Mouse (Mus musculus): Measurements from ENCODE around the gene Psma3. TPM values are rescaled to one million over a fixed set of nuclear protein-coding genes. Genes with fewer than 3 reads are reported as not detected.
A peak's percentile ranks its signal among the peaks of the same experiment; 100 is the strongest.
"Not testable (repeated sequence)": the region's sequence is repeated elsewhere in the genome, so short reads cannot be mapped to it uniquely, and the experiment has no call there.

The Psma3 gene
- total RNA-seq, 4 experiments from 2014 or later: 168 to 195 (median 176) TPM

DNA sequence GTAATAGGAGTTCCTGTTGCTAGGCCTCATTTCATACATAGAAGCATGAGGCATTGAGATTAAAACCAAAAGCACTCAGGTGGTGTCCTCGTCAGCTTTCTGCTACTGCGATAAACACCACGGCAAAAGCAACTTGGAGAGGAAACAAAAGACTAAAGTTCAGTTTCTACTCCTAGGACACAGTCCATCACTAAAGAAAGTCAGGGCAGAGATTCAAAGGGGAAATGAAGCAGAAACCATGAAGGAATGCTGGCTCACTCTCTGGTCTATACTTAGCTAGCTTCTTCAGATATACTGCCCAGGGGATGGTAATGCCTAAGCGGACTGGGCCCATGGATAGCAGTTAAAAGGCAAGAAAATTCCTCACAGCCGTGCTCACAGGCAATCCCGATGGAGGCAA, 27.0 kb downstream of the Psma3 start:
- no peak for DNase-seq (ENCODE audit: low spot score)

DNA sequence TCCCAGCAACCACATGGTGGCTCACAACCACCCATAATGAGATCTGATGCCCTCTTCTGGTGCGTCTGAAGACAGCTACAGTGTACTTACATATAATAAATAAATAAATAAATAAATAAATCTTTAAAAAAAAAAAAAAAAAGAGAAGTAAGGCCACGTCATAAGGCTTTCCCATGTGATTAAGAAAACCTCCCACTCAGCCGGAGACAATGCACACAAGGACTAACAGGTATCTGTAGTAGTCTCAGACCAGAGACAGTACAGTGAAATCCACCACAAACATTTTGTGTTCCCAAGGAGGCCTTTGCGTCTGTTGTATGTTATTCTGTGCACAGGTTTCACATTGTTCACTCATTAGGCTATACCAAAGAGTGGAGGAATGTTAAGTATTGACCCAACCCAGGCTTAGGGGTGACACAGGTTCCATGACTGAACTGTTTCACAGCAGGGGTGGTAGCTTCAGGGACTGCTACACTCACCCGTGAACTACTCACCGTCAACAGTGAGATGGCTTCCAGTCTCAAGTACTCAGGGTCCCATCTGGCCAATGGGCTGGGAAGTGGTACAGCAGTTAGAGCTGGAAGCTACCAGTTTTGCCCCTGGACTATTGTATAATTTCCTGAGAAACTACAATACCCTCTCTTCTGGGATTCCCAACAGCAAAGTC, 29.5 kb downstream of the Psma3 start:
- no peak for DNase-seq (ENCODE audit: low spot score)

- no peak for DNase-seq (ENCODE audit: low spot score)
These were observed 31.7 kb downstream of the Psma3 start for GRCm38 (mm10) chr12:71006141-71006540.

GRCm38 (mm10) chr12:71006901-71007300, 32.5 kb downstream of the Psma3 start:
- no peak for DNase-seq (ENCODE audit: low spot score)

GRCm38 (mm10) chr12:71009769-71010168, 35.3 kb downstream of the Psma3 start:
- peak; percentile 77 for DNase-seq (ENCODE audit: low spot score)

GRCm38 (mm10) chr12:71014845-71015362, 40.5 kb downstream of the Psma3 start:
- DNase-seq (ENCODE audit: low spot score): no peak

DNA sequence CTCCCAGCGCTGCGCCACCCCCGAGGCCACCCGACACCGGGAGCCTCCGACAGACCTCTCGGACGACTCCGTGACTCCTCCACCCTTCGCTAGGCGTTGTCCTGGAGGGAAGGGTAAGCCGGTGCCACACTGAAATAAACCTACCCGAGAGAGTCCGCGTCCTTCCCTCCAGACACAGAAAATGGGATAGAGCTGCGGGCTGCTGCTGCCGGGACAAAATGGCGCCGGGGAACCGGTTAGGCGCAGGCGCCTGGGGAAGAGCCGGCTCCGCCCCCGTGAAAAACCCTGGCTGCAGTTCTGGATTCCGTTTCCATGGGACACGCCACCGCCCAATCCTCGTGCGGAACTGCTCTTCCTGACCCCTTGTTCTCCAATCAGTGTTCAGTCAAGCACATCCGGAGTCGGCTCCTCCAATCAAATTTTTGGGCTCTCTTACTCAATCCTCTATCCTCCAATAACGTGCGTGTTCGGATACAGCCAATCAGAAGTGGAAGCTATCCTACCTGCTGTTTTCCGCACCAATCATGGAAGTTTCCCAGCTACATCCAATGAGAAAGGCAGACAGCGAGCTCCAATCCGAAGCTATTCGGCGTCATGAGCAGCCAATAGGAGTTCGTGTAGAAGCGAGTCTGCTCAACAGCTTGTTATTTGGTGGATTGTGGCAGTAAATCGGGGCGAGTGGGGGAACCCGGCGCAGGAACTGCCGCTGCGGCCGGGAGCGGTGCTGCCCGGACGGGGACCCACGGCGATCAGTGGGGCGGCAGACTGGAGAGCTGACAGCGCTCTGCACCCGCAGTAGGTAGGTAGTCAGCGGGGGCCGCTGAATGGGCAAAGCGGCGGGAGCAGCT, 41.2 kb downstream of the Psma3 start, which contains the start of gene Arid4a:
Arid4a (plus strand) TSS at position 628 of the 848 bp plus-strand sequence.
- peak; percentile 100 for DNase-seq (ENCODE audit: low spot score)

GRCm38 (mm10) chr12:71016211-71016502, 41.7 kb downstream of the Psma3 start:
- DNase-seq (ENCODE audit: low spot score): no peak

DNA sequence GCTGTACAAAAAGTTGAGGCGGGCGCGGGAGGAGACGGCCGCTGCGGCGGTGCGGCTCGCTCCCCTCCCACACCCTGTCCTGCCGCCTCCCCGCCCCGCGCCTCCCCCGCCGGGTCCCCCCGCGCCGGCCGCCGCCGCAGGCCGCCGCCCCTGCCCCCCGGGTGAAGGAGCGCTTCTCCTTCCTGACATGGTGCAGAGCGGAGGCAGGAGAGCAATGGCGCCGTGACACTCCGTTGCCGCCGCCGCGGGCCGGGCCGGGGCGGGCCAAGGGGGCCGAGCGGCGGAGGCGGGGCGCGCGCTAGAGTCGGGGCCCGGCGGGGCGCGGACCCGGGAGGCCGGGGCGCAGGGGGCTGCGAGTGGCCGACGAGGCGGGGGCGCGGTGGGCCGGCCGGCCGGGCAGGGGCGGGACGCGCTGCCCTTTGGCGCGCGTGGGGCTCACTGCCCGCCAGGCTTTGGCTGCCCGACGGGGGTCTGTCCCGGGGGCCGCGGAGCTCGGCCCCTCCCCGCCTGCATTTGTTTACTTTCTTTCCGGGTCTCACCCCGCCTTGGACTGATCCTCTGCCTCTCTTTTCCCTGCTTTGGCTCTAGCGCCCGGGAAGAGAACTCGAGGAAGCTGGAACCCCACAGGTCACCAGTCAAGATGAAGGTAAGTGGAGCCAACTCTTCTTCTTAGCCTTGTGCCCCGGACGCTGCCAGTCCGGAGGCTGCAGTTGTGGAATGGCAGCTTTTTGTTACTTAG, 42.3 kb downstream of the Psma3 start:
- DNase-seq (ENCODE audit: low spot score): peak; percentile 38

- DNase-seq (ENCODE audit: low spot score): no peak
These were observed 42.8 kb downstream of the Psma3 start for GRCm38 (mm10) chr12:71017242-71017571.

- DNase-seq (ENCODE audit: low spot score): no peak
These were observed 43.4 kb downstream of the Psma3 start for GRCm38 (mm10) chr12:71017827-71018226.

DNA sequence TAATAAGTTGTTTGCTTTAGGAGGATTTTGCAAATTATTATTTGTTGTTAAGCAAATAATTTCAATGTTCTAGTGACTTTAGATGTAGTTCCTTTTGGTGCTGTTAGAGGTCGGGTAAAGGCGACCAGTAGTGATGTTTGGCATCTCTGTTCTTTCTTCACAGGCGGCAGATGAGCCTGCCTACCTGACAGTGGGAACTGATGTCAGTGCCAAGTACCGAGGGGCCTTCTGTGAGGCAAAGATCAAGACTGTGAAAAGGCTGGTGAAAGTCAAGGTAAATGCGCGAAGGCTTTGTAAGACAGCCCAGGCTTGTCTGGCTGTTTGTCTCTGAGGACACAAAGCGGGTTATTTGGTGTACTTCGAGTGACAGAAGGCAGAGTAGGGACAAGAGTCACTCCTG, 44.8 kb downstream of the Psma3 start:
- no peak for DNase-seq (ENCODE audit: low spot score)

DNA sequence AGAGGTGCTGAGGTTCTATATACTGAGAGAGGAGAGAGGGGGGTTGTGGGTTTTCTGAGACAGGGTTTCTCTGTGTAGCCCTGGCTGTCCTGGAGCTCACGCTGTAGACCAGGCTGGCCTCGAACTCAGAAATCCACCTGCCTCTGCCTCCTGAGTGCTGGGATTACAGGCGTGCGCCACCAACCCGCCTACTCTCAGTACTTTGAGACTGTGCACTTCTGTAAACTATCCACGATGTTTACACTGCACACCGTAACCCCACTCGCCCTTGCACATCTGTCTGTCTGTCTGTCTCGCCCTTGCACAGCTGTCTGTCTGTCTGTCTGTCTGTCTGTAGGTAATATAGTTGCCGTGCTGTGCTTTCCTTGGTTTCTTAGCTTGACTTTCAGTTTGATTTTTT, 50.0 kb downstream of the Psma3 start:
- DNase-seq (ENCODE audit: low spot score): no peak

DNA sequence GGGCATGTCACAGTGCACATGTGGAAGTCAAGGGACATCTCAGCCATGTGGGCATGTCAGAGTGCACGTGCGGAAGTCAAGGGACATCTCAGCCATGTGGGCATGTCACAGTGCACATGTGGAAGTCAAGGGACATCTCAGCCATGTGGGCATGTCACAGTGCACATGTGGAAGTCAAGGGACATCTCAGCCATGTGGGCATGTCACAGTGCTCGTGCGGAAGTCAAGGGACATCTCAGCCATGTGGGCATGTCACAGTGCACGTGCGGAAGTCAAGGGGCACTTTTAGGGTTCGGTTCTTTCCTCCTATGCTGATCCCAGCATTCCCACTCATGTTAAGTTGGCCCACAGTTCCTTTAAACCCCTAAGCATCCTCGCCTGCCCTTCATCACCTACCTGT, 53.8 kb downstream of the Psma3 start:
- DNase-seq (ENCODE audit: low spot score): not testable (repeated sequence)

DNA sequence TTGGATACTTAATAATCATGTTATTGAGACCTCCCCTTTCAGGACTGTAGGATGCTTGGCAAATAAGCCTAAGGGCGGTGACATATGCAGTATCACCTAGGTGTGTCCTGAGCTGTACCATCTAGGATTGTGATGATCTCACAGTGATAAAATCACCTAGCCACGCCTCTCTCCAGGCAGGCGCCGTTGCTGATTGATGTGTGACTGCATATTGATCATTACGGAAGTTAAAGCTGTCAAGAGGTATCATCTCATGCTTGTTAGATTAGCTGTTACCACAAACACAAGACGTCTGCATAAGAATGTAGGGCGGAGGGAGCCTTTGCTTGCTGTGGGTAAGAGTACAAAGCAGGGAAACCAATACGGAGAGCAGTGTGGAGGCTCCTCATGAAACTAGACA, 55.8 kb downstream of the Psma3 start:
- DNase-seq (ENCODE audit: low spot score): no peak

GRCm38 (mm10) chr12:71030722-71031121, 56.3 kb downstream of the Psma3 start:
- DNase-seq (ENCODE audit: low spot score): no peak

- no peak for DNase-seq (ENCODE audit: low spot score)
These were observed 61.4 kb downstream of the Psma3 start for GRCm38 (mm10) chr12:71035826-71036225.

DNA sequence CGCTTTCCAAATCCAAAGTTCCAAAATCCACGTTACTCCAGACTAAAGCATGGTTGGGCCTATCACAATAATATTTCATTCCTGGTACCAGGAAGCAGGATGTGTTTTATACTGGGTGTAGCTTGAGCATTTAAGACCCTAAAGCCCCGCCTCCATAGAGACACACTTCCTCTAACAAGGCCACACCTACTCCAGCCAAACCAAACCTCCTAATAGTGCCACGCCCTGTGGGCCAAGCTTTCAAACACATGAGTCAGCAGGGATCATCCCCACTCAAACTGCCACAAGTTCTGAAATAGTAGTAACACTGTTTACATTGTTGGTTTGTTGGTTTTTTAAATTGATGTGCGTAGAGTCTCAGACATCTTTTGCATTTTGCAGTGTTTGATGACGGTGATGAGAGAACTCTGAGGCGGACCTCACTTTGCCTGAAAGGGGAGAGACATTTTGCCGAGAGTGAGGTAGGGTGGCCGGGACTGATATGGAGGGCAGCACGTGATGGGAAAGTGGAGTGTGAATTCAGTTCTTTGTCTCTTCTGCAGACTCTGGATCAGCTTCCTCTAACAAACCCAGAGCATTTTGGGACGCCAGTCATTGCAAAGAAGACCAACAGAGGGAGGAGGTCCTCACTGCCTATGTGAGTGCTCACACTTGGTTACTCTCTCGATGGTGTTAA, 62.4 kb downstream of the Psma3 start:
- DNase-seq (ENCODE audit: low spot score): no peak

DNA sequence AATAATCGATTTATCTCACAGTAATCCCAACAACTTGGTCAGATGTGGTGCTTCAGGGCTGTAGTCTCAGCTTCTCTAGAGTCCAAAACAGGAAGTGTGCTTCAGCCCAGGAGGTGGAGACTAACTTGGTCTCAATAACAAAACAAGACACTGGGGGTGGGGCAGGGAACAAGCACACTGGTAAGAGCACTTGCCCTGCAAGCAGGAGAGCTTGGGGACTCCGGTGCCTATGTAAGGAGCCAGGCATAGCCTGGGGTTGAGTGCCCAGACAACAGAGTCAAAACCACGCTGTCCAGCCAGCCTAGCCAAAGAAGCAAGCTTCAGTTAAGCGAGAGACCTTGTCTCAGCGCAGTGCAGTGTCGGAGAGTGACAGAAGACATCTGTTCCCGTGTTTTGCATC, 66.0 kb downstream of the Psma3 start:
- DNase-seq (ENCODE audit: low spot score): peak; percentile 83

DNA sequence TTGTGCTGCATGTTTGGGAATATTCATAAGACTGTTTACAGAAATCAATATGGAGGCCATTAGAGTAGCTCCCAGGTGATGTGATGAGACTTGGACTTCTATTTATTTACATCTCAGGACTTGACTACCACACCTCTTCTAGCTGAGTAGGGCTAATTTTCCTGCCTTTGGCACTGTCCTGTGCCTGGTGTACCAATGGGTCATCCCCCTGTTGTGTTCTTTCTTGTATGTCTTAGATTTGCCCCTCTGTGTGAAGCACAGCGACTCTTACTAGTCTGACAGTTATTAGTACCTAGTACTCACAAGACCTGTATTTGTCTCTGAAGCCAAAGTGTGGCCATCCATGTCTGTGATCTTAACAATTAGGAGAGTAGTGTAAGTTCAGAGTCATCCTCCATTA, 68.0 kb downstream of the Psma3 start:
- DNase-seq (ENCODE audit: low spot score): no peak

DNA sequence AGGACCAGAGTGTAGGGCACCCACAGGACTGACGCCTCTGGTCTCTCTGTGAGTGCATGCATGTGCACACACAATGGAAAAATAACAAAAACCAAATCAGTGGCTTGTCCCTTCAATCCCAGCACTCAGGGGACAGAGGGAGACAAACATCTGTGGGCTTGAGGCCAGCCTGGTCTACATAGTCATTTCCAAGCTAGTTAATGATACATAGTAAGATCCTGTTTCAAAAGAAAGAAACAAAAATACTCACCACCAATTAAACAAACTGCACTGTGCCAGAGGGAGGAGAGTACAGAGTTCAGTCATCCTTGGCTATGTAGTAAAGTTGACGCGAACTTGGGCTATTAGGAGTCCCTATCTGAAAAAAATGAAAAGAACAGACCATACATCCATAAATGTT, 69.2 kb downstream of the Psma3 start:
- no peak for DNase-seq (ENCODE audit: low spot score)

- DNase-seq (ENCODE audit: low spot score): no peak
These were observed 70.1 kb downstream of the Psma3 start for GRCm38 (mm10) chr12:71044488-71044887.
